Mouse (Mus musculus) left cerebral cortex, adult 9 months (tissue): Measurements from ENCODE around the gene Unc13c.

Experiments used
- DNase-seq, 2 experiments: peaks; one replicate each; pipeline ENCODE4 v3.0.0; 2022; ENCODE audit warnings: low spot score in 2 of 2

Gene Unc13c

GRCm38 (mm10) chr9:73882393-73882919 is 86.3 kb downstream of the Unc13c start:
- no peak for DNase-seq

DNA sequence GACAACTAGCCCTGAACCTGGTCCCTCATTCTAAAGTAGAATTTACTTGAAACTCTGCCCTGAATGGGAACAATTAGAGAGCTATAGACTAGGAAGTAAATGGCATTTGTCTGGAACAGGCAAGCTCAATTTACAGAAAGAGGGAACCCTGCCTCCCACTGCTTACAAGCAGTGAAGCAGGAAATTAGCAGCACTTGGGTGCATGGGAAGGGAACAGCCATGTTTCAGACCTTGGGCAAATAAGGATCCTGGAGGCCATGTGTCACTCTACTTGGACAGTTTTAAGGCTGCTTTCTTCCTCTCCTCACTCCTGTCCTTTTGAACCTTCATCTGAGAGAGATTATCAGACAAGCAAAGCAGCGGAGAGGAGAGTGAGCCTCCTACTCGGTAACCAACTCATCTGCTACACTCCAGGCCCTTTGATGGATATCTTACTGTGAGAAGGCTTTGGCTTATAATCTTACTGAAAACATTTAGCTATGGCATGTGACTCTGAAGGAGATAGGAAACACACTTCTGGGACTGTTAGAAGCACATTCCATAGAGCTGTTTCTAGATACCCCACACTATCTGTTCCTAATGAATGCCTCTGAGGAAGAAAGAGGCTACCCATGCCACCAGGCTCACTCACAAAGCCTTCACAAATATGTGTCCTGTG is 101.2 kb downstream of the Unc13c start:
- DNase-seq, result no peak

GRCm38 (mm10) chr9:73866666-73867065 is 102.1 kb downstream of the Unc13c start:
- no peak for DNase-seq

DNA sequence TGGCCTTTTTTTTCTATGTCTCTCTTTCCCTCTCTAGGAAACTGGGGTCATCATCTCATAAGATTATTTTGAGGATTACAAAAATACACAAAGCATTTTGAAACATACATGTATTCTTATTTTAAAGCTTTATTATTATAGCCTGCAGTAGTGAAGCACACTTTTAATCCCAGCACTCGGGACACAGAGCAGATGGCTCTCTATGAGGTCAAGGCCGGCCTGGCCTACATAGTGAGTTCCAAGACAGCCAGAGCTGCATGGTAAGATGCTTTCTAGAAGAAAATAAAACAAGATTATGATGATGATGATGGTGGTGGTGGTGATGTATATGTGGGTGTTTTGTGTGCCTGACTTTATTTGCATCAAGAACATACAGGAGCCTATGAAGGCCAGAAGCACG is 109.3 kb downstream of the Unc13c start:
- no peak for DNase-seq

DNA sequence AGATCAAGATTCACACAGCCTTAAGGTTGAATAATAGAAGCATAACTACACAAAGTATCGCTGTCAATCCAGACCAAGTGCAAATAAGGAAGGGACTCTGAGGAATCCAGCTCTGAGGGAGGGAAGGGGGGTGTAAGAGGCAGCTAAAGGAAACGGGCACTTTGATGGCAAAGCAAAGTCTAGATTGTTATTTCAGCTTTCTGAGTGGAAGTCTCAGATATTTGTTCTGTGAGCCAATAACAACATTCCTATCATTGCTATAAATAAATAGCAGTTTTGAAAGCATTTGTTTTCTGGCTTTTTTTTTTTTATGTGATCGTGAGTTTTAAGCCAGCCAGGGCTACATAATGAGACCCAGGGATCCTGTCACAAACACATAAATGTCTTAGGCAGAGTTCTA is 114.5 kb downstream of the Unc13c start:
- no peak for DNase-seq

DNA sequence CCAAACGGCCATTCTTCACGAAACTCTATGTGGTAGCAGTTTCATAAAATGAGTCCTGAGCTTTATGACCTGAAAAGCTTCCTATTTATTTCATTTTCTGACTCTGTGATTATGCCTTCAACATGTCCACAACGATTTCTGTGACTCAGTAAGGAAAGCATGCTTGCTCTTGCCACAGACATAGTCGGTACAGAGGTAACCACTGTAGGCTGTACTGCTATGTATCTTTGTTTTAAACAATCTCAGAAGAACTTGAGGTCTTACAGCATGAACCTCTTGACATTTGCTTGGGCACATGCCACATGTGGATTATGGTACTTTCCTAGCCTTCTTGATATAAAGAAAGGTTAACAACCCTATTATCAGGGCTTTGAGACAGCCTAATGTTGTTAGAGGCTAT is 162.1 kb downstream of the Unc13c start:
- DNase-seq, result no peak

DNA sequence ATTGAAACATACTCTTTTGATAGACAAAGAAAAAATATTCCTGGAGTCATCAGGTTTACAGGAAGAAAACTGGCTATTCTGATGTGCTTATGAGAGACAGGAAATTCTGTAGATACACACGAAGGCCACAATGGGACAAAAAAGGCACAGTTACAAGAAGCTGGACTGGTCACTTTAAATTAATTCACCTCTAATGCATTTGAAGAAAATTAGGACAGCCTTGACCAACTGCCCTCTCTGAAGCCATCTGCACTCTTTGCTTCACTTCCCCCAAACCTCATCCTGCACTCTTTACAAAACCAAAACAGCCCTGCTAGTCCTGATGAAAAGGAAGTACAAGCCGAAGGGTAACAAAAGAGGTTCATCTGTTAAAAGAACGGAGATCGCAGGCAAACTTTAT is 194.2 kb downstream of the Unc13c start:
- DNase-seq, result no peak

- DNase-seq, result no peak
These were observed 213.6 kb downstream of the Unc13c start for GRCm38 (mm10) chr9:73755185-73755584.

DNA sequence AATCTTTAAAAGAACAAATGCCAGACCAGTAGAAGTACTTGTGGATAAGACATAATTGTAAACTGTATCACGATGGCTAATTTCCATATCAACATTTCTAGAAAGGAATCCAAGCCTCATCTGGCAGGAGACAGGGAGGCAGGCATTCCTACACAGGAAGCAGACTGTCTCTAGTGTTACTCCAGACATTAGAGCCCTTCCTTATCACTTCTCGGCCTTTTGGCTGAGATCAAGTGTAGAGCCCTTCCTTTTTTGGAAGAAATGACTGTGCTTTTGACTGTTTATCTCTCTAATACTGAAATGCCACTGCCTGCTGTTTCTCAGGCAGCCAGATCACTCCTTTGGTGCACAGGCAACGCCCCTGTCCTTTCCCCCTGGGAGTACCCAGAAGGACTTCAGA is 215.3 kb downstream of the Unc13c start:
- no peak for DNase-seq

DNA sequence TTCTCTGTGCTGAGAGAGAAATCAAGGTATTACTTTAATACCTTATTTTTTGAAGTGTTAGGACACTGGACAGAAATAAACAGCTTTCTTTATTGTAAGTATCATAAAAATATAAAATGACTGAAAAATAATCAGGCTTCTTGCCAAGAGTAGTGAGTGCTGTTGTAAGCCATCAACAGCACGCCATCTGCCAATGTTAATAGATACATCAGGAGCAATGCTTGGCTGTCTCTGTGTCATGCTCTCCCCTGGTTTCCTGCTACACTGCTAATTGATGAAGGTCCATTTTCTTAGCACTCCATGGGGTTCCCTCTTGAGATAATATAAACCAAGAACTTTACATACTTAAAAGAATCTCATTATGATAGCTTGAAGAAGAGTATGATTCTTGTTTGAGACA is 217.4 kb downstream of the Unc13c start:
- no peak for DNase-seq

- no peak for DNase-seq
These were observed 234.3 kb downstream of the Unc13c start for GRCm38 (mm10) chr9:73734446-73734845.

GRCm38 (mm10) chr9:73725717-73726662 is 242.8 kb downstream of the Unc13c start:
- DNase-seq, result no peak

GRCm38 (mm10) chr9:73724776-73725175 is 244.0 kb downstream of the Unc13c start:
- no peak for DNase-seq

DNA sequence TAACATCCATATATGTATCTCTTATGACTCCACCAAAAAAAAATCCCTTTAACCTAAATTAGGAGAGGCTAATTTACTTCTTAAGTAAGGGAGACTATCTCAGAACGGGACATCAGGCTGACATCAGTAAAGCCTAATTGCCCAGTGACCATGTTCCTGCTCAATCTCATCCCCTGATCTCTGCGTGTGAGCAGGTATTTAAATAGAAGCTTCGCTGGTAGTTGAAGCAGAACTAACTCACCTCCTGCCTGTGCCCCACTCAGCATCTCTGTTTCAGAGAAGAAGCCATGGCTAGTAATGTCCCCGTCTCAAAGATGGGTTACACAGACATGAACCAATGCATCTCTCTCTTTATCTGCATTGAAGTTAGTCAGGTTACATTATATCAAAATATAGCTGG is 255.3 kb downstream of the Unc13c start:
- DNase-seq, result no peak

- no peak for DNase-seq
These were observed 271.7 kb downstream of the Unc13c start for GRCm38 (mm10) chr9:73697103-73697502.

DNA sequence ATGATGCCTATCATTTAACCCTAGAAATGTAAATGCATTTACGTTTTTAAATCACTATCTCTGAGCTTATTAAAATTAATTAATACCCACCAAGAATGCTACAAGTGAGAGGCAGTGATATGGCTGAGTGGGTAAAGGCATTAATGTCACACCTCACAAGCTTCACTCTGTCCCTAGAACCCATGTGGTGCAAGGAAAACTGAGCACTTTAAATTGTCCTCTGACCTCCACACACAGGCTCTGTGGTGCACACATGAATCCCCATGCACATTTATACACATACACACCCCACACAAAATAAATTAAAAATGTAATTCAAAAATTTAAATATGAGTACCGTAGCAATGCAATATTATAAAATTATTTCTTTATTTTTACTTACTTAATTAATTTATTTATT is 287.2 kb downstream of the Unc13c start:
- no peak for DNase-seq

DNA sequence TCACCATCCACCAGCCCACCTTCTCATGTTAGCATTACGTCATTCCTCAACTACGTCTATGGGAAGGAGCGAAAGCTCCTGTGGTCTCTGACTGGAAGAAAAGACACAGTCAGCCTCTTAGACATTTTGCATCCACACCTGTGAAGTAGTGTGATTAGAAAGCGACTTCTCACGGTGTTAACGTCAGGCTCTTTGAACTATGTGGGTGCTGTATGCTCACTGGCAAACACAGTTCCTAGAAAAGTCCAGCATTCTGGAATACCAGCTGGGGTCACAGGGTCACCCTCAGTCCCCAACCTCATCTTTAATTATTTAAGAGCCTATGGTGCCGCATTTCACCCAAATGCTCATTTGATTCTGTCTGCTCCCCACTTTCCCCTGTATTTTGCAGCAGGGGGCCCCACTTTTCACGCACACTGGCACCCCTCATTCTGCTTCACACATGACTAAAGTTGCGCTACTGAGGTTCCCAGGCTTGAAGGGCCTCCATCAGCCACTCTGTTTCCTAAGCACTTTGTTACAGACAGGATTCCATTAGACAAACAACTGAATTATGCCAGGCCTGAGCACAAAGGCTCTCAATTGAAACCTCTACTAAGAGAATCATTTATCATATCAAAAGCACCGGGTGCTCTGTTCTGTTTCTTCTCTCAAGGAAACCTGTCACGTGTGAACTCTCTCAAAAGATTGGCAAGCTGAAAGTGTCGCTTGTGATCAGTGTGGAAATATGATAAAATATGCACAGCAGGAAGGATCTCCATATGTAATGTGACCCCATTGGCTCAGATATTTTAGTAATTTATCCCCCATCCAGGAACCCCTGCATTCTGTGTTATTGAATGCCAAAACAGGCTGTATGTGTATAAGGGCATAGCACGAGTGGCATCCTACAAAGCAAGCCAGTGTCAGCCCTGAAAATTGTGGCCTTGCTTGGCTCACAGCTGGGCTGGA is 287.9 kb downstream of the Unc13c start:
- no peak for DNase-seq

GRCm38 (mm10) chr9:73671656-73672212 is 297.0 kb downstream of the Unc13c start:
- no peak for DNase-seq

DNA sequence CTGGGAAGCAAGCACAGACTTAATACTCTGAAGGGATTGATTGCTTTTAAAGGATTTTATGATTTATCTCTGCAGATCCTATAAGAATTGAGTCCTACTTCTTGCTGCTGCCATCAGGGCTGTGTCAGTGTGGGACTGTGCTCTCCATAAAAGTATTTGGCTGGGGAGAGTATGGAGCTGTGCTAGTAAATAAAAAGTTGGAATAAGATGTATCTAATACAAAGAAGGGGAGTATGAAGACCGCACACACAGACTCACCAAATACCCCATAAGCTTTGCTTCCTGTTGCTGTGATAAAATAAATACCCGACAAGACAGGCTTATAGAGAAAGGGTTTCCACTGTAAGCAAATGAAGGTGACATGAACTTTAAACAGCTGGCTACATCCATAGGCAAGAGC is 298.7 kb downstream of the Unc13c start:
- DNase-seq, result no peak

DNA sequence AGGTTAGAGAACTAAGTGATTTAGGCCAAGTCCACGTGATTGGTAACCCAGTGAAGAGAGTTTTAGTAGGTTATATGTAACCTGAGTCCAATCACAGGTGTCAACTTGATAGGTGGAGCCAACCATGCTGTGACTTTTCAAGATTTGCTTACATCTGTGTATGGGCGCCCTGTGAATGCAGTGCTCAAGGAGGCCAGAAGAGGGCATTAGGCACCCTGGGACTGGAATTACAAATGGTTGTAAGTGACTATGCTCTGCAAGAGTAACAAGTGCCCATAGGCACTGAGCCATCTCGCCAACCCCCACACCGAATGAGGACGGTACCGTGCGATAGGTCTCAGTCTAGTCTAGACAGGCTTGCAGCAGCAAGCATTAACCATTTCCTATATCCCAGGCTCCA is 305.9 kb downstream of the Unc13c start:
- DNase-seq, result no peak

- no peak for DNase-seq
These were observed 319.7 kb downstream of the Unc13c start for GRCm38 (mm10) chr9:73649088-73649487.
